Mouse (Mus musculus): ENCODE results near the gene Ppcdc.
"Not testable (repeated sequence)": the region's sequence is repeated elsewhere in the genome, so short reads cannot be mapped to it uniquely, and the experiment has no call there.

The Ppcdc gene

GRCm38 (mm10) chr9:57428391-57428790 lies 11.5 kb downstream of the Ppcdc start:
- DNase-seq (ENCODE audit: low spot score): no peak

DNA sequence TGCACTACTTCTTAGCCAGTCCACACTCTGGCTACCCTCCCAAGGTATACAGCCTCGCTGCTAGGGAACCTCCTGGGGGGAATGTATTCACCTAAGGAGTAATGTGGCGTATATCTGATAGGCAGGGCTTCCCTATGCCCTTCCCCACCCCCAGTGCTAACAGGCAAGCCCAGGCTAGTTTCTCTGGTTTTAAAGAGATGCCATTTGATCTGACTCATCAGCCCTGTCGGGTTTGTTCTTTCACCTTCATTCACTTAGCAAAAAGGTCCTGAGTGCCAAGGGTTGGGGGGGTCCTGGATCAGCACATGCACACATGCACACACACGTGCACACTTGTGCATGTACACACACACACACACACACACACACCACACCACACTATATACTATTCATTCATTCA lies 12.0 kb downstream of the Ppcdc start:
- peak; percentile 27 for DNase-seq (ENCODE audit: low spot score)

GRCm38 (mm10) chr9:57427123-57427522 lies 12.8 kb downstream of the Ppcdc start:
- DNase-seq (ENCODE audit: low spot score): not testable (repeated sequence)

GRCm38 (mm10) chr9:57425116-57425515 lies 14.8 kb downstream of the Ppcdc start:
- peak; percentile 67 for DNase-seq (ENCODE audit: low spot score)

- DNase-seq (ENCODE audit: low spot score): no peak
Observed at GRCm38 (mm10) chr9:57424066-57424465, 15.9 kb downstream of the Ppcdc start.

GRCm38 (mm10) chr9:57421688-57422111 lies 18.2 kb downstream of the Ppcdc start:
- DNase-seq (ENCODE audit: low spot score): no peak

DNA sequence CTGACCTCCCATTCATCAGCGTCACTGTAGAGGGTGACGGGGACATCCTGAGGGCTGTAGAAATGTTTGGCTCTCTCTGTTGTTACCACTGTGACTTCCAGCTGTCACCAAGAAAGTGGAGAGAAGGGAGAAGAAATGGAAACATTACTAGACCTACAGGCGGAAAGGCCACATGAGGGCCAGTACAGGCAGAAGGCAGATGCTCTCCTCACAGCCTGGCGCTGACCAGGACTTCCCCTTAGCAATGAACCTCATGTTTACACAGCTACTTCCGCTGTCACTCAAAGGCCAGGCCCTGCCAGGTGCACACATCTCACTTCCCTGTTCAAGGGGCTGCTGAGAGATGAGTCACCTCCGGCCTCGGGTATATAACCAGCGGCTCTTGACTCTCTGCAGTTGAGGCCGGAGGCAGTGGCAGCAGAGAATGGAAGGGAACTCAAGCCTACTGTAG lies 18.8 kb downstream of the Ppcdc start:
- DNase-seq (ENCODE audit: low spot score): peak; percentile 86

- peak; percentile 97 for DNase-seq (ENCODE audit: low spot score)
Observed at GRCm38 (mm10) chr9:57420321-57421120, 19.4 kb downstream of the Ppcdc start.

DNA sequence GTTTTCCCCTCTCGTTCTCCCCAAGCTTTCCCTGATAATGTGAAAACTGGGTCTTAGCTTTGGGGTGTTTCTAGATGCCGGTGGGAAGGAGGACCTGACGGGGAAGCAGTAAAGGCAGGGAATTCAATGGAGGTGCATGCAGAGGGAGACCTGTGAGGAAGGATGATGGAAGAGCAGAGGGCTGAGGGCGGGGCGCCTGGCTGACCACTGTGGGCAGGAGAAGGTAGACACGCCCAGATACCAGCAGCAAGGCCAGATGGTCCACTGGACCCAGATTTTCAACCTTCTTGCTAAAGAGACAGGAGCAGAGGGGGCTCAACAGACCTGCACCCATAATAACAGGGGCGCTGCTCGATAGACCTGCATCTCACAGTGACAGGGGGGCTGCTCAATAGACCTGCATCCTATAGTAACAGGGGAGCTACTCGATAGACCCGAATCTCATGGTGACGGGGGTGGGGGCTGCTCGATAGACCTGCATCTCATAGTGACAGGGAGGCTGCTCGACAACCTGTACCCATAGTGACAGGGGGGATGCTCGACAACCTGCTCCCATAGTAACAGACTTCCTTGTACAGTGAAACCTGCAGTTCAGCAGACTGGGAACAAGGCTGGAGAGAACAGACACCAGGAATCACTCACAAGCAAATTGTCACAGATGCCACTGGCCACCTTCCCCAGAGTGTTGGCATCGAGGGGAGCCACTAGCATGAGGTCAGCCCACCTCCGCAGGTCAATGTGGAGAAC lies 20.2 kb downstream of the Ppcdc start:
- DNase-seq (ENCODE audit: low spot score): peak; percentile 56

- DNase-seq (ENCODE audit: low spot score): no peak
Observed at GRCm38 (mm10) chr9:57417341-57417740, 22.6 kb downstream of the Ppcdc start.

DNA sequence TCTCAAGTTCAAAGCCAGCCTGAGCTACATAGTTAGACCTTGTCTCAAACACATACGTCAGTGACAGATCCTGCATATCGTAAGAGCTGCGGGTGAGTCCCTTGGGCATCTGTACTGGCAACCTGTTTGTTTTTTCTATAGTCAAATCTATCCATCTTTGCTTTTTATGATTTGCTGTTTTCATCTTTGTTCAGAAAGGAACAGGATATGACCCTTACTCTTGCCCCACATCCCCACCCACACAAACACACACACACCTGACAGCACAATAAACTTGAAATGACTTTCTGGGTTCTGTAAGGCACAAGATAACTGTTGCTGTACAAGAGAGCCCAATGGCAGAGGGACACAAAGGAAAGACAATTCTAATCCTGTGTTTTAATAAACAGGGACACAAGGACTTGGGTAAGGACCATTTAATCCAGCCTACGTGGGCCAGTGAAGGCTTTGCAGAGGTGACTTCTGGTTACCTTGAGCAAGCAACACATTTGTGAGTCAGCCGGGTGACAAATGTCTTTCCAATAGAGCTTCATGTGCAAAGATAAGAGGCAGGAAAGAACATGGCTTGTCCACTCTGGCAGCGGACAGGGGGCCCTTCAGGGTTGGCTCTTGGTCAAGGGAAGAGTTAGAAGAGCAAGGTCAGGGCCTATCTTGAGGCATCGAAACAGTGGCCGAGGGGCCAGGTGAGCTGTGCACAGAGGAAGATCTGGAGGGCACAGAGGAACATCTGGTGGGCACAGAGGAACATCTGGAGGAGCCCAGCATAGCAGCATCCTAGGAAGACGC lies 32.6 kb downstream of the Ppcdc start:
- DNase-seq (ENCODE audit: low spot score): no peak

GRCm38 (mm10) chr9:57406395-57406794 lies 33.5 kb downstream of the Ppcdc start:
- DNase-seq (ENCODE audit: low spot score): no peak

GRCm38 (mm10) chr9:57404036-57404435 lies 35.9 kb downstream of the Ppcdc start:
- DNase-seq (ENCODE audit: low spot score): no peak

- no peak for DNase-seq (ENCODE audit: low spot score)
Observed at GRCm38 (mm10) chr9:57402318-57403251, 37.3 kb downstream of the Ppcdc start.

DNA sequence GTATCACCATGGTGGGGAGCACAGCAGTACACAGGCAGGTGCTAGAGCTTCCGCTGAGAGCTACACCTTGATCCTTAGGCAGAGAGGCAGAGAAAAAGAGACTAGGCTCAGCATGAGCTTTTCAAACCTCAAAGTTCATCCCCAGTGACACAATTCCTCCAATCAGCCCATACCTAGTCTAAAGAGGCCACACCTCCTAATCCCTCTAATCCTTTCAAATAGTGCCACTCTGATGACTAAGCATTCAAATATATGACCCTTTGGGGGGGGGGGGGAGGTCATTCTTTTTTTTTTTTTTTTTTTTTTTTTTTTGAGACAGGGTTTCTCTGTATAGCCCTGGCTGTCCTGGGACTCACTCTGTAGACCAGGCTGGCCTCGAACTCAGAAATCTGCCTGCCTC lies 41.2 kb downstream of the Ppcdc start:
- no peak for DNase-seq (ENCODE audit: low spot score)

GRCm38 (mm10) chr9:57392892-57393291 lies 47.0 kb downstream of the Ppcdc start:
- DNase-seq (ENCODE audit: low spot score): no peak

DNA sequence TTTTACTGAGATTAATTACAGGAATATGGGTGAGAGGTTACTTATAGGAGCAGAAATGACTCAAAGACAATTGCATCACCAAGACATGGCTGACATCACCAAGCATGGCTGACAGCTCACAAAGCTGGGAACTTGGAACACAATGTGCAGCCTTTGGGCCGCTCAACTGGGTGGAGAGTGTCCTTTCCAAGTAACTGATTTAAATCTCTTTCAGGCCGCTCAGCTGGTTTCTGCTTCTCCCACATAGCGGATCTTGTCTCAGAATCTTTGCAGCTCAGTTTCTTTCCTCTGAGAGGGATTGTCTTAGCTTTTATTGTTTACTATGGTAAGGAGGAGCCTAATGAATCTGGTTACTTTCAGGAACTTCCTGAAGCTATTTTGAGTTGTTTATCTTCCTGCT lies 49.1 kb downstream of the Ppcdc start:
- DNase-seq (ENCODE audit: low spot score): peak; percentile 16

DNA sequence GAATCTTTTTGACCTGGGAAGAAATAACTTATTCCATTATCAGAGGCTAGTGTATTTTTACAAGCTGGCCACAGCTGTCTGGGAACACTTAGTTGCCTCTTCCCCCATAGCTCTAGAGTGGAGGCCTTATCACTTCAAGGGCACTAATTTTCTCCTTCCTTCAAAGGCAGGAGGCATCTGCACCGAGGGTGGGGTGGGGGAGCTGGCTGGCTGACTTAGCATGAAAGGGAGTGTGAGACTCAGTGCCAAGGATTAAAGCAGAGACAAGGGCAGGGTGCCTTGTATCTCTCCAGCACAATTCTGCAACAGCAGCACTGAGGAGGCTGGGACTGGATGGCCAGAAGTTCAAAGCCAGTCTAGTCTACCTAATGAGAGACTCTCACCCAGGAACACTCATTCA lies 50.8 kb downstream of the Ppcdc start:
- DNase-seq (ENCODE audit: low spot score): peak; percentile 15

GRCm38 (mm10) chr9:57386926-57387325 lies 53.0 kb downstream of the Ppcdc start:
- no peak for DNase-seq (ENCODE audit: low spot score)

GRCm38 (mm10) chr9:57384621-57385020 lies 55.3 kb downstream of the Ppcdc start:
- DNase-seq (ENCODE audit: low spot score): peak; percentile 62

GRCm38 (mm10) chr9:57360999-57361398 lies 78.9 kb downstream of the Ppcdc start:
- DNase-seq (ENCODE audit: low spot score): no peak

Data from MN1 (cell line).